Mouse (Mus musculus) olfactory bulb, adult 2 months (tissue): ENCODE results near the gene Muc3. TPM values are rescaled to one million over a fixed set of nuclear protein-coding genes. Genes with fewer than 3 reads are reported as not detected.
A peak's percentile ranks its signal among the peaks of the same experiment; 100 is the strongest.

Experiments
- H3K27ac ChIP-seq: fragments of 200-500 bp; 2 replicates; pipeline ENCODE4 v1.5.1; 2012; ENCODE audit warnings: low read depth, low read length; ENCODE audit not compliant: insufficient read depth
- H3K4me1 ChIP-seq: fragments of 200-500 bp; 2 replicates; pipeline ENCODE4 v1.6.1; 2012; ENCODE audit warnings: low read length; ENCODE audit not compliant: control insufficient read depth, insufficient read depth
- H3K4me3 ChIP-seq: fragments of 200-500 bp; 2 replicates; pipeline ENCODE4 v1.5.1; 2012; ENCODE audit warnings: mild to moderate bottlenecking, low read depth, low read length, moderate library complexity; ENCODE audit not compliant: insufficient read depth
- CTCF ChIP-seq: fragments of 200-500 bp; IDR thresholded peaks from 2 replicates; pipeline ENCODE4 v1.5.1; 2012; ENCODE audit warnings: low read depth, mild to moderate bottlenecking, low read length, moderate library complexity; ENCODE audit not compliant: insufficient read depth
- POLR2A ChIP-seq: fragments of 200-500 bp; IDR thresholded peaks from 2 replicates; pipeline ENCODE4 v1.6.1; 2012; ENCODE audit warnings: mild to moderate bottlenecking, low read depth, low read length, moderate library complexity; ENCODE audit not compliant: insufficient read depth
- WGBS: fragments of 180-500 bp; shearing (Covaris S2); methylation state at CpG from one replicate; pipeline ENCODE4 v1.1.7; 2018; 5-methylcytosine and 5-hydroxymethylcytosine counted together
- polyA plus RNA-seq: library from polyadenylated mRNA; stranded (reverse); fragments of >200 nt; gene quantifications from 2 replicates; pipeline ENCODE4 v1.2.4, GENCODE M21; 2012; ENCODE audit warnings: low replicate concordance; ENCODE audit not compliant: missing spikeins, insufficient read depth, insufficient read length

The Muc3 gene
- polyA plus RNA-seq, 1 experiment: not detected

- TF ChIP-seq POLR2A (no peak), CTCF (no peak)
- 81% methylated on average over 9 of the region's 9 CpGs for WGBS
- Histone ChIP-seq H3K4me3 (no peak overlapping the region), H3K4me1 (no peaks in the 10 kb centered on the region), H3K27ac (no peak overlapping the region)
These were observed 21.8 kb upstream of the Muc3 start for GRCm38 (mm10) chr5:137170836-137171380.

- Histone ChIP-seq H3K4me3 (no peak overlapping the region), H3K27ac (no peak overlapping the region), H3K4me1 (no peaks in the 10 kb centered on the region)
- TF ChIP-seq CTCF: no peak
- TF ChIP-seq POLR2A: no peak
- WGBS: 78% methylated on average over 6 of the region's 6 CpGs
These were observed 18.4 kb upstream of the Muc3 start for GRCm38 (mm10) chr5:137167539-137167938.

GRCm38 (mm10) chr5:137166012-137166411, 16.9 kb upstream of the Muc3 start:
- no peak for TF ChIP-seq POLR2A
- no peak for TF ChIP-seq CTCF
- 80% methylated on average over 9 of the region's 9 CpGs for WGBS
- no peak overlapping the region for H3K27ac ChIP-seq
- no peak overlapping the region for H3K4me3 ChIP-seq
- H3K4me1 ChIP-seq: no peaks in the 10 kb centered on the region

GRCm38 (mm10) chr5:137161853-137162252, 12.7 kb upstream of the Muc3 start:
- WGBS: 77% methylated on average over 4 of the region's 4 CpGs
- TF ChIP-seq POLR2A (no peak), CTCF (no peak)
- no peak overlapping the region for H3K27ac ChIP-seq
- no peak overlapping the region for H3K4me3 ChIP-seq
- H3K4me1 ChIP-seq: no peaks in the 10 kb centered on the region

GRCm38 (mm10) chr5:137159461-137159860, 10.3 kb upstream of the Muc3 start:
- 37% methylated on average over 11 of the region's 11 CpGs for WGBS
- H3K4me3 ChIP-seq: no peak overlapping the region
- TF ChIP-seq POLR2A: no peak
- peak; percentile 35 for TF ChIP-seq CTCF
- H3K27ac ChIP-seq: no peak overlapping the region
- H3K4me1 ChIP-seq: no peaks in the 10 kb centered on the region

GRCm38 (mm10) chr5:137153289-137153688, 4.2 kb upstream of the Muc3 start:
- WGBS: 91% methylated on average over 5 of the region's 5 CpGs
- no peak overlapping the region for H3K27ac ChIP-seq
- no peak for TF ChIP-seq POLR2A
- no peak for TF ChIP-seq CTCF

GRCm38 (mm10) chr5:137152623-137153022, 3.5 kb upstream of the Muc3 start:
- Histone ChIP-seq H3K27ac (no peak overlapping the region), H3K4me1 (no peaks in the 10 kb centered on the region), H3K4me3 (no peak overlapping the region)
- 54% methylated on average over 2 of the region's 2 CpGs for WGBS
- TF ChIP-seq CTCF (no peak), POLR2A (no peak)

More at GRCm38 (mm10) chr5:137153289-137153688, 4.2 kb upstream of the Muc3 start:
- Histone ChIP-seq H3K4me1 (no peaks in the 10 kb centered on the region), H3K4me3 (no peak overlapping the region)

- 70% methylated on average over 3 of the region's 3 CpGs for WGBS
- no peak overlapping the region for H3K27ac ChIP-seq
- H3K4me1 ChIP-seq: no peaks in the 10 kb centered on the region
- TF ChIP-seq CTCF (no peak), POLR2A (no peak)
- H3K4me3 ChIP-seq: no peak overlapping the region
These were observed 8.3 kb downstream of the Muc3 start for GRCm38 (mm10) chr5:137140836-137141235.

GRCm38 (mm10) chr5:137138977-137139376, 10.1 kb downstream of the Muc3 start:
- 88% methylated on average over 10 of the region's 10 CpGs for WGBS
- H3K4me3 ChIP-seq: no peak overlapping the region
- no peak for TF ChIP-seq POLR2A
- TF ChIP-seq CTCF: no peak
- H3K27ac ChIP-seq: no peak overlapping the region
- H3K4me1 ChIP-seq: no peaks in the 10 kb centered on the region

GRCm38 (mm10) chr5:137134959-137135358, 14.2 kb downstream of the Muc3 start:
- TF ChIP-seq POLR2A (no peak), CTCF (no peak)
- WGBS: 37% methylated on average over 11 of the region's 11 CpGs
- H3K4me1 ChIP-seq: no peaks in the 10 kb centered on the region

More at GRCm38 (mm10) chr5:137134959-137135358, 14.2 kb downstream of the Muc3 start:
- no peak overlapping the region for H3K27ac ChIP-seq
- no peak overlapping the region for H3K4me3 ChIP-seq
